Mouse (Mus musculus): ENCODE measurements around the gene Sipa1l1. TPM values are rescaled to one million over a fixed set of nuclear protein-coding genes. Genes with fewer than 3 reads are reported as not detected.

Sipa1l1 gene
- polyA plus RNA-seq, 1 experiment from 2014 or later: 48.5 TPM

DNA sequence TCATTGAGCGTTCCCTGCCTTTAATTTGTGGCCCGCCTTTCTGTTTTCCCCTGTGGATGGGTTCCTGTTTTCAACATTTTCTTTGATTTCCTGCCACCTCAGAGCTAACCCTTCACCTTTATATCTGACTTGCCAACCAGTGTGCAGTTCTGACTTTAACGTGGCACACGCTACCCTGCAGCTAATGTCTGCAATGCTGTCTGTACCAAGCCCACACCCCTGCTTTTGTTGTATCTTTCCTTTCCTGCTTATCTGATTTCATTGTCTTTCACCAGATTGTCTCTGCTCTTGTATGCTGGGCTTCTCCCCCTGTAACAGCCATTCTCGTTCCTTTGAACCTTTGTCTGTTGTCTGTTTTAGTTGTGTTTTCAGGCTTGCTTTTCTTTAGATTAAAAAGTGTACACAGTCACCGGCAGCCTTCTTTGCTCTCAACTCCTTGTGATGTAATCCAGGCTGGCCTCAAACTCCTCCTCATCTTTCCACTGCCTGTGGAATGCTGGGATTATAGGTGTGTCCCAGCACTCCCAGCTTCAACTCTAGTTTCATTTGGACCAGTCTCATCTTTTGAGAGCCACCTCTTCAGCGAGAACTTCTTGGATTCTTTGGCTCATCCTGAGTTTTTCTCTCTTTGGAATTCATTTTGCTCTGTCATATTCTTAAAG is 18.2 kb downstream of the Sipa1l1 start:
- H3K36me3 ChIP-seq (ENCODE audit: control insufficient read depth, insufficient read depth, low read length): peaks cover under 1% of the 10 kb centered on the region
- H3K27me3 ChIP-seq (ENCODE audit: control insufficient read depth, insufficient read depth, low read length): no peaks in the 10 kb centered on the region
- peaks cover 16% of the 10 kb centered on the region for H3K4me1 ChIP-seq (replicated peaks; ENCODE audit: control insufficient read depth, insufficient read depth, low read length)
- no peak overlapping the region for H3K27ac ChIP-seq (ENCODE audit: low read depth, low read length)
- WGBS: 67% methylated on average over 7 of the region's 7 CpGs
- no peaks in the 10 kb centered on the region for H3K9me3 ChIP-seq (ENCODE audit: control insufficient read depth, low read length)
- no peak overlapping the region for H3K4me3 ChIP-seq (ENCODE audit: low read depth, low read length)
- no peak overlapping the region for H3K4me2 ChIP-seq (ENCODE audit: low read depth, low read length, severe bottlenecking)
- ATAC-seq (replicated peaks; ENCODE audit: low FRiP score) (no peak), DNase-seq (ENCODE audit: low spot score) (no peak)
- H3K9ac ChIP-seq (ENCODE audit: low read length): no peak overlapping the region

DNA sequence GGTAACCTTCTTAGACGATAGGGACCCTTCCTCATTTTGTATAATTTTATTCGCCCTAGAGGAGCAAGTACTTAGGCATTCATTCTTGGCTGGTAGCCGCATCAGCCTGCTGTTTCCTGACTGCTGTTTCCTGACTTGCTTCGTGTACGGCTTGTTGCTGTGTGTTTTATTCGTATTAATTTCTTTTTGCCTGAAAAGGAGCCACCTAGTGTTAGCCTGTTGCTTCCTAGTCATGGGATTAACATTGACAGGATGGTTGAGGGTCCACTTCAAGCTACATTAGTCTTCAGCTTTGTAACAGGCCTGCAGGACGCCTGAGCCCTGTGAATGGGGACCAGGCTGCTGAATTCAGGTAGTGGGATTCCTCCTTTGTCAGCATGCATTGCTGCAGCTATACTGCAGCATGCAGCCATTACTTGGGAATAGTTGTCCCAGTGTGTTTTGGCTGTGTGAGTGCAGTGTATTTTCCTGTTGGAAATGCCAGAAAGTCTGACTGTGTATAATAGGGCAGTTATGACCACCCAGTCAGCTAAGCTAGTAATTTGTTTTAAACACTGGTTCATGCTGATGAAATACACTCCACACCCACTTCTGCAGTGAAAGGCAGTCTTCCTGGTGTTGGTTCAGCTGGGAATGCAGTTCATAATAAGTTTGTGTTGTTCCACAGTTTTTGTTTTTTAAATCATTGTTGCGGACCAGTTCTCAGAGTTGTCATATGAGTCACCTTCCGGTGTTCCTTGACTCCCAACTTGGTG is 19.4 kb downstream of the Sipa1l1 start:
- Histone ChIP-seq H3K9ac (ENCODE audit: low read length) (no peak overlapping the region), H3K9me3 (ENCODE audit: control insufficient read depth, low read length) (no peaks in the 10 kb centered on the region), H3K27ac (ENCODE audit: low read depth, low read length) (no peak overlapping the region), H3K4me1 (replicated peaks; ENCODE audit: control insufficient read depth, insufficient read depth, low read length) (peaks cover 16% of the 10 kb centered on the region), H3K36me3 (ENCODE audit: control insufficient read depth, insufficient read depth, low read length) (no peaks in the 10 kb centered on the region), H3K27me3 (ENCODE audit: control insufficient read depth, insufficient read depth, low read length) (no peaks in the 10 kb centered on the region), H3K4me2 (ENCODE audit: low read depth, low read length, severe bottlenecking) (no peak overlapping the region), H3K4me3 (ENCODE audit: low read depth, low read length) (no peak overlapping the region)
- DNase-seq (ENCODE audit: low spot score) (no peak), ATAC-seq (replicated peaks; ENCODE audit: low FRiP score) (no peak)
- 54% methylated on average over 9 of the region's 9 CpGs for WGBS

DNA sequence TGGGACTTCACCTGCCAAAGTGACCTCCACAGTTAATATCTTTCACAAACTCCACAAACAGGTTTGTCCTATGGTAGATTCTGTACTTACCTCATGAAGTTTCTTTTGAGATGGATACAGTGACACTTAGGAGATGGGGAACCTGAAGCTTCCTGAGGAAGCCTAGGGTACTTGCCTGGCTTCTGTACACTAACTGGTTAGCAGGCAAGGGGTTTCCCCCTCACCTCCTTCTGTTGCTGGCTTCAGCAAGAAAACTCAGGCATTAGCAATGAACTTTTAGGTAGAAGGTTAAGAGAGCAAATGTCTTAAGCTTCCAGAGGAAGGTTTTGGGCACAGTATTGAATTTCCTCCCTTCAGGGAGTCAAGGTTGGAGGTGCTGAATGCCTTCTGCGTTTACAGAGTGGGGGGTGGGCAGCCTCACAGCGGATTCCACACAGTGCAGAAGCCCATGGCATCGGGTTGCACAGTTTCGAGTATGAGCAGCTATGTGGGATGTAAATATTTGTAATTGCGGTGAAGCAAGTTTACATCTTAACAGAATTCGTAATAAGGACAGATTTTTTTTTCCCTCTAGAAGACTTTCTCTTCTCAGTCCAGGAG is 20.1 kb downstream of the Sipa1l1 start:
- H3K4me3 ChIP-seq (ENCODE audit: low read depth, low read length): no peak overlapping the region
- DNase-seq (ENCODE audit: low spot score) (no peak), ATAC-seq (replicated peaks; ENCODE audit: low FRiP score) (no peak)
- H3K4me1 ChIP-seq (replicated peaks; ENCODE audit: control insufficient read depth, insufficient read depth, low read length): peaks cover 16% of the 10 kb centered on the region
- no peaks in the 10 kb centered on the region for H3K9me3 ChIP-seq (ENCODE audit: control insufficient read depth, low read length)
- no peaks in the 10 kb centered on the region for H3K36me3 ChIP-seq (ENCODE audit: control insufficient read depth, insufficient read depth, low read length)
- WGBS: 39% methylated on average over 6 of the region's 6 CpGs
- H3K27me3 ChIP-seq (ENCODE audit: control insufficient read depth, insufficient read depth, low read length): no peaks in the 10 kb centered on the region
- H3K9ac ChIP-seq (ENCODE audit: low read length): no peak overlapping the region
- H3K27ac ChIP-seq (ENCODE audit: low read depth, low read length): no peak overlapping the region
- no peak overlapping the region for H3K4me2 ChIP-seq (ENCODE audit: low read depth, low read length, severe bottlenecking)

DNA sequence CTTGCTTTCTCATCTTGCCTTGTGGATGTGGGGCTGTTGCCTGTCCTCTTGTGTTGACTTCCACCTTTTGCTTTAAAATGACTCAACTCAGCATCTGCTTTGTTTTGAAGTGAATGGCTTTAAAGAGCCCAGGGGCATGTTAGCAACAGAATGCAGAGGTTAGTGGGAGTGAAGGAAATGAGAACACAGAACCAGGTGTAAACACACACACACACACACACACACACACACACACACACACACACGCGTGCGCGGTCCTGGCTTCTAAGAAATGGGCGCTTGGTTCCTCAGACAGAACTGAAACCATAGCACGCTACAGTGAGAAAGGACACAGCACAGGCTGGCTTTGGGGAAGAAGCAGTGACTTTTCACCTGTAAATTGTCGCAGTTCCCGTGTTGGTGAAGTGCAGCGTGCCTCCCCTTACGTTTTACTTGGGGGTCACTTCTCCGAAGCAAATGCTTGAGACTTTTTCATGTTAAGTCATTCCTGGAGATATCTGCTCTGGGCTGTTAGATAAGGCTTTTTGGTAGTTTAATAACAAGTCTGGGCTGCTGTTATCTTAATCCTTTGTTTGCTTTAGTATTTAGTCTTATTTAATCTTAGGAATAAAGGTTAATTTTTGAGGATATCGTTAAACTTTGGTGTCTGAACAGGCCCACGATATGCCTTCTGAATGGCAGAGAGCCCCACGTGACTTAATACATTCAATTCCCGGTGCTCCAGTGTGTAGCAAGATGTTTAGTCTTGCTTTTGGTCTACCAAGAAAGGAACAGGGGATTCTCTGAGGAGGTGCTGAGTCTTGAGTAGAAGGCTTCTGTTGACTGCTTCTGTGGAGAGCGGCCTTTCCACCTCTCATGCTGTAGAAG is 20.8 kb downstream of the Sipa1l1 start:
- Histone ChIP-seq H3K4me2 (ENCODE audit: low read depth, low read length, severe bottlenecking) (no peak overlapping the region), H3K27me3 (ENCODE audit: control insufficient read depth, insufficient read depth, low read length) (no peaks in the 10 kb centered on the region), H3K9me3 (ENCODE audit: control insufficient read depth, low read length) (no peaks in the 10 kb centered on the region), H3K4me1 (replicated peaks; ENCODE audit: control insufficient read depth, insufficient read depth, low read length) (peaks cover 16% of the 10 kb centered on the region), H3K36me3 (ENCODE audit: control insufficient read depth, insufficient read depth, low read length) (no peaks in the 10 kb centered on the region), H3K9ac (ENCODE audit: low read length) (no peak overlapping the region), H3K27ac (ENCODE audit: low read depth, low read length) (no peak overlapping the region), H3K4me3 (ENCODE audit: low read depth, low read length) (no peak overlapping the region)
- WGBS: 85% methylated on average over 16 of the region's 16 CpGs
- ATAC-seq (replicated peaks; ENCODE audit: low FRiP score) (no peak), DNase-seq (ENCODE audit: low spot score) (no peak)

DNA sequence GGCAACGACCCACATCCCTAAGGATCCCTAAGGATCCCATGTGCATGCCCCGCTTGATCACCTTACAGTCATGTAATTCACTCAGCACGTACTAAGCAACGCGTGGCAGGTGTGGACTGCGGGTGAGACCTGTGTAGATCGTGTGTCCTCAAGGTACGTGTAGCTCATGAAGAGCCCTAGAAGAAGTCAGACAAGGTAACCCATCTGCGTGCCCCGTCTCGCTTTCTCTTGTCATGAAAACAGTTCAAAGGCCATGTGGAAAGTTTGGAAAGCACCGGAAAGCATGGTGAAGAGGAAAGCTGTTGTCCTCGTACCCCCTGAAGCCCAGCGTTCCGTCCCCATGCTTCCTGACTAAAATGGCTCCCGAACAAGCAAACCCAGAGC is 21.5 kb downstream of the Sipa1l1 start:
- Histone ChIP-seq H3K9me3 (ENCODE audit: control insufficient read depth, low read length) (no peaks in the 10 kb centered on the region), H3K27me3 (ENCODE audit: control insufficient read depth, insufficient read depth, low read length) (no peaks in the 10 kb centered on the region), H3K27ac (ENCODE audit: low read depth, low read length) (no peak overlapping the region), H3K4me2 (ENCODE audit: low read depth, low read length, severe bottlenecking) (no peak overlapping the region), H3K4me1 (replicated peaks; ENCODE audit: control insufficient read depth, insufficient read depth, low read length) (peaks cover 16% of the 10 kb centered on the region), H3K4me3 (ENCODE audit: low read depth, low read length) (no peak overlapping the region), H3K9ac (ENCODE audit: low read length) (no peak overlapping the region), H3K36me3 (ENCODE audit: control insufficient read depth, insufficient read depth, low read length) (no peaks in the 10 kb centered on the region)
- DNase-seq (ENCODE audit: low spot score) (no peak), ATAC-seq (replicated peaks; ENCODE audit: low FRiP score) (no peak)
- 94% methylated on average over 16 of the region's 16 CpGs for WGBS

DNA sequence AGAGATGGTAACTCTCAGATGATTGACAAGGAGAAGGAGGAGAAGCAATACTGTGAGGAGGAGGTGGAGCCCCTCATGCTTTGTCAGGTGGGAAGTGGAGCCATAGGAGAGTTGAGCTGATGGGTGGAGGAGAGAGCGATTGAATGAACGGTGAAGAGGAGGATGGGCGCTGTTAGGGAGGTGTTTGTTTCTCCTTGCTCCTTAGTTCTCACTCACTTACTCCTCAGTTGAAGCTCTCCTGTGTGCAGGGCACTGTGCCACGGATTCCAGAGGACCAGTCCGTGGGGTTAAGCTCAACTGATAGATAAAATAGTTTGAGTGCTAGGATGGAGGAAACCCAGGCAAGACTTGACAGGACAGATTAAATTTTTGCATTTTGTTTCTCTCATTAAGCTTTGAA is 22.6 kb downstream of the Sipa1l1 start:
- Histone ChIP-seq H3K9ac (ENCODE audit: low read length) (no peak overlapping the region), H3K27me3 (ENCODE audit: control insufficient read depth, insufficient read depth, low read length) (no peaks in the 10 kb centered on the region), H3K9me3 (ENCODE audit: control insufficient read depth, low read length) (no peaks in the 10 kb centered on the region), H3K27ac (ENCODE audit: low read depth, low read length) (no peak overlapping the region), H3K36me3 (ENCODE audit: control insufficient read depth, insufficient read depth, low read length) (no peaks in the 10 kb centered on the region), H3K4me2 (ENCODE audit: low read depth, low read length, severe bottlenecking) (no peak overlapping the region), H3K4me3 (ENCODE audit: low read depth, low read length) (no peak overlapping the region), H3K4me1 (replicated peaks; ENCODE audit: control insufficient read depth, insufficient read depth, low read length) (peaks cover 21% of the 10 kb centered on the region)
- ATAC-seq (replicated peaks; ENCODE audit: low FRiP score): no peak
- DNase-seq (ENCODE audit: low spot score): no peak
- WGBS: 90% methylated on average over 5 of the region's 5 CpGs

DNA sequence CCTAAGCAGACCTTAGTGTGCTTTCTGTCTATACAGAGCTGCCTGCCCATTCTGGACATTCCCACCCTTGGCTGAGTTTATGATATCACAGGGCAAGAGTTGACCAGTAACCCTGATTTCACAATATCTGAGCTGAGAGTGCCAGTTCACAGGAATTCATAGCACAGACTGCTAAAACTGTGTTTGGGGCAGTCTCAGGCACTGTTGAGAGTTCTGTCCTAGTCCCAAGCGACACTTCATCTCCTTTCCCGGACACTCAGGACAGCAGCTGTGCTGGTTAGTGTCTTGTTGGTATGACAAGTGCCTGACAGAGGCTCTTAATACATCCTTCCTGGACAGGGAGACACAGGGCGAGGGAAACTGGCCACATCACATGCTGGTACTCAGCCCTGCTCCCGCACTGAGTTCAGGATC is 23.5 kb downstream of the Sipa1l1 start:
- H3K27me3 ChIP-seq (ENCODE audit: control insufficient read depth, insufficient read depth, low read length): no peaks in the 10 kb centered on the region
- DNase-seq (ENCODE audit: low spot score) (no peak), ATAC-seq (replicated peaks; ENCODE audit: low FRiP score) (no peak)
- H3K9ac ChIP-seq (ENCODE audit: low read length): no peak overlapping the region
- H3K36me3 ChIP-seq (ENCODE audit: control insufficient read depth, insufficient read depth, low read length): no peaks in the 10 kb centered on the region
- H3K9me3 ChIP-seq (ENCODE audit: control insufficient read depth, low read length): no peaks in the 10 kb centered on the region
- H3K4me3 ChIP-seq (ENCODE audit: low read depth, low read length): no peak overlapping the region
- no peak overlapping the region for H3K27ac ChIP-seq (ENCODE audit: low read depth, low read length)
- 82% methylated on average over 4 of the region's 4 CpGs for WGBS
- no peak overlapping the region for H3K4me2 ChIP-seq (ENCODE audit: low read depth, low read length, severe bottlenecking)
- H3K4me1 ChIP-seq (replicated peaks; ENCODE audit: control insufficient read depth, insufficient read depth, low read length): peaks cover 20% of the 10 kb centered on the region

DNA sequence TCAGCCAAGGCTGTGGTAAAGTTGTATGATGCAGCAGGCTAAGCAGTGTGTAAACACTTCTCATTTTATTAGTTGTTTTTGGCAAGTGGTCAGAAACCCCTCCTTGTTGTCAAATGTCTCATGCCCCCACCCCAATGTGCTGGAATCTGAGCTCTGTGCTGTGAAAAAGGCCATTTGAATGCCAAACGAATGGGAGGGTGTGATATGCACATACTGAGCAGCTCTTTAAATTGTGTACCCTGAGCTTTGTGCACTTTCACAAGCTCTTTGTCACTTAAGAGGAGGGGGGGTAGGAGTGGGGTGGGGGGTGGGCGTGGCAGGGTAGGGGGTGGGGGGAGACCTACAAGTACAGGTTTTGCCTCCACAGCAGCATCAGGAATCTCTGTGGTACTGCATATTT is 24.4 kb downstream of the Sipa1l1 start:
- no peak for ATAC-seq (replicated peaks; ENCODE audit: low FRiP score)
- H3K4me2 ChIP-seq (ENCODE audit: low read depth, low read length, severe bottlenecking): no peak overlapping the region
- H3K36me3 ChIP-seq (ENCODE audit: control insufficient read depth, insufficient read depth, low read length): no peaks in the 10 kb centered on the region
- no peak overlapping the region for H3K9ac ChIP-seq (ENCODE audit: low read length)
- no peak overlapping the region for H3K27ac ChIP-seq (ENCODE audit: low read depth, low read length)
- 60% methylated on average over 2 of the region's 2 CpGs for WGBS
- no peaks in the 10 kb centered on the region for H3K27me3 ChIP-seq (ENCODE audit: control insufficient read depth, insufficient read depth, low read length)
- H3K9me3 ChIP-seq (ENCODE audit: control insufficient read depth, low read length): no peaks in the 10 kb centered on the region
- H3K4me3 ChIP-seq (ENCODE audit: low read depth, low read length): no peak overlapping the region
- DNase-seq (ENCODE audit: low spot score): no peak
- H3K4me1 ChIP-seq (replicated peaks; ENCODE audit: control insufficient read depth, insufficient read depth, low read length): peaks cover 14% of the 10 kb centered on the region

Data from forebrain, embryonic 11.5 days (tissue).